Mouse (Mus musculus) testis, adult 2 months (tissue): ENCODE measurements around the gene Atp1a2.

Experiments
- CTCF ChIP-seq: fragments of 200-500 bp; IDR thresholded peaks from 2 replicates; pipeline ENCODE4 v1.5.1; 2012; ENCODE audit warnings: low read depth, mild to moderate bottlenecking, inconsistent platforms, low read length, moderate library complexity; ENCODE audit not compliant: control insufficient read depth, insufficient read depth, insufficient replicate concordance
- POLR2A ChIP-seq: fragments of 200-500 bp; IDR thresholded peaks from 2 replicates; pipeline ENCODE4 v1.6.1; 2012; ENCODE audit warnings: low read depth, mild to moderate bottlenecking, inconsistent platforms, low read length, moderate library complexity; ENCODE audit not compliant: control insufficient read depth

- no peak for TF ChIP-seq CTCF
- no peak for TF ChIP-seq POLR2A
Observed at GRCm38 (mm10) chr1:172292880-172293279, 5.0 kb downstream of the Atp1a2 start.
